Mouse (Mus musculus) left cerebral cortex, adult 2 months (tissue): ENCODE data around the gene Arhgef39. TPM values are rescaled to one million over a fixed set of nuclear protein-coding genes. Genes with fewer than 3 reads are reported as not detected.

Source experiments
- DNase-seq, 2 experiments: peaks; one replicate each; pipeline ENCODE4 v3.0.0; 2021 to 2022; ENCODE audit warnings: low spot score in 2 of 2, mixed read lengths in 1 of 2; ENCODE audit errors: extremely low spot score in 1 of 2
- H3K27ac ChIP-seq: fragments of 200-600 bp; 2 replicates; pipeline ENCODE4 v1.8.1; 2022
- H3K4me3 ChIP-seq: fragments of 200-600 bp; 2 replicates; pipeline ENCODE4 v1.8.1; 2022
- CTCF ChIP-seq: fragments of 200-600 bp; IDR thresholded peaks from 2 replicates; pipeline ENCODE4 v1.8.1; 2022; ENCODE audit warnings: antibody characterized with exemption, mild to moderate bottlenecking, moderate library complexity
- intact Hi-C: fragments of 180-260 bp; cut with DNase I; formaldehyde crosslinking; loops from one replicate; pipeline ENCODE4 v1.15.1; 2025
- long read RNA-seq, 2 experiments: library from polyadenylated mRNA; stranded (forward); transcript quantifications; one replicate each; pipeline ENCODE4 v2.0.0; 2021; ENCODE audit warnings: borderline mapping rate in 2 of 2
- total RNA-seq, 2 experiments: library from RNA; stranded (reverse); gene quantifications; 2 replicates each; pipeline ENCODE4 v1.2.3; 2021

Gene Arhgef39
- 1 to 10 TPM in 1 of 2 experiments, under 1 TPM in 1; 0.41 to 1.7 TPM for total RNA-seq
- long read RNA-seq, experiment 1: 0 reads
- long read RNA-seq, experiment 2: 0 reads

DNA sequence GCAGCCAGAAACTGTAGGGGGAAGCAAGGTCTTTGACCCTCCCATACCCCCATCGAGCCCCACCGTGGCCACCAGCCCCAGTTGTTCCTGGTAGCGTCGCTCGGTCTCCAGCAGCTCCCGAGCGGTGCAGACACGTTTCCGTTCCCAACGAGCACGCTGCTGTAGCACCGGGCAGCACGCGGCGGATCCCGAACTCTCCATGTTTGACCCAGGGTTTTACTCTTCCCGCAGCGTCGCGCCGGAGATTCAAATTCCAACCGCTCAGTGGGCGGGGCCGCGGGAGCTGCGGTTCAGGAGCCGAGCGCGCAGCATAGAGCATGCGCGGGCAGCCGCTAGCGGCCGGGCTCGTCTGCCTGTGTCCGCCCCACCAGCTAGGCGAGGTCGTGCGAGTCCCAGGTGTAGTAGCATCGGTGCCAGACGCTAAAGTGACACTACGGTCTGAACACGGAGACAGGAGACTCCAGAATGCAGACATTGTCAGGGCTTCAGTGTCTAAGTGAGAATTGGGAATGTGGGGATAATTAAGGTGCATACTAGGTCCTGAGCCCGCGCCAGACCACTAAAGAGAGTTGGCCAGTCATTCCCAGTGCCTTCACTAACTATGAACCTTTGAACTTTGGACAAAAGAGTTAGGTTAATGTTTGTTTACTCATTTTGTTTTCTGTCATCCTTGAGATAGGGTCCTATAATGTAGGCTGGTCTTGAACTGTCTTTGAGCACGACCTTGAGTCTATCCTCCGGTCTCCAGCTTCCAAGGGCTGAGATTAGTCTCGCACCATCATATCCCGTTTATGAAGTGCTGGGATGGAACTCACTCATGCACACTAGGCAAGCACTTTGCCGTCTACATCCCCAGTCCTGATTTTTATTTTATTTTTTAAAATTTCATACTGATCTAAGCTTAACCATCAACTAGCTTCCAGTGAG is at the start of gene Arhgef39:
Gene Arhgef39, minus strand, starts transcription at position 289 of the 927 bp plus-strand sequence.
- no peak for TF ChIP-seq CTCF
- intact Hi-C loops: loop anchor here (10.0 kb wide), 1 partner anchor 455 kb away; the partner anchor contains the start of gene Fam214b
- DNase-seq: peak; percentile 69 to 79
- peak within 1 kb of the TSS; percentile 53 for H3K4me3 ChIP-seq
- H3K27ac ChIP-seq: no peak within 1 kb of the TSS

- no peak for DNase-seq
- TF ChIP-seq CTCF: no peak
- intact Hi-C loops: no loop called here
- Histone ChIP-seq H3K27ac (no peak overlapping the region), H3K4me3 (no peak overlapping the region)
Measured at GRCm38 (mm10) chr4:43549055-43549454, 49.6 kb upstream of the Arhgef39 start.

- intact Hi-C loops: no loop called here
- Histone ChIP-seq H3K27ac (no peak overlapping the region), H3K4me3 (no peak overlapping the region)
- no peak for TF ChIP-seq CTCF
- DNase-seq: no peak
Measured at GRCm38 (mm10) chr4:43547160-43547559, 47.7 kb upstream of the Arhgef39 start.

DNA sequence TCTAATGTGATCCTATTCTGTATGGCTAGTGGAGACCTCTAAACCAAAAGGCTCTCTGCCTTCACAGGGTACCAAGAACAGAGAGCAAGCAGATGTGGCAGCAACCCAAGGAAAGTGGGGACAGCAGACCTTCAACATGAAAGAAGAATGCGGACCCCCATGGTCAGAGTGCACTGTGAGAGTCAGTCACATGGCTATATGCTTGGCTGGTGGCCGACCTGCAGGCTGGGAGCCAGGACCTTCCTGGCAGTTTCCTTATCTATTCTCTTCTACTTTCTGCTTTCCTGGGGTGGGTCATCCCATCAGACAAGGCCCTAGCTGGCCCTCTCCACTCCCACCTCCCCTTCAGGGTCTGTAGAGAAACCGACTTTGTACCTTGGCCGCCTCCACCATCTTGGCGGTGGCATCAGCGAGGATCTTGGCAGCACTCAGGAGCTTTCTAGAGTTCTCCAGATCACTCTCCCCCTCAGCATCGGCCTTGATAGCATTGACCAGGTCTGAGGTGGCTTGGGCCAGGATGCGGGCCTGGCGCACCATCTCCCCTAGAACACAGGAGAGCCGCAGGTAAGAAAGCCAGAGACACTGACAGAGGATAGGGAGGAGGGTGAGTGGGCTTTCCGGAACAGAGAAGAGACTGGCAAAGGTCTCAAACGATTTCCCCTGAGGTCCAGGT is 47.0 kb upstream of the Arhgef39 start:
- Histone ChIP-seq H3K4me3 (no peak overlapping the region), H3K27ac (no peak overlapping the region)
- no peak for DNase-seq
- TF ChIP-seq CTCF: no peak
- intact Hi-C loops: no loop called here

- H3K4me3 ChIP-seq: no peak overlapping the region
- no peak for TF ChIP-seq CTCF
- no peak for DNase-seq
- H3K27ac ChIP-seq: no peak overlapping the region
- intact Hi-C loops: no loop called here
Measured at GRCm38 (mm10) chr4:43542044-43542443, 42.5 kb upstream of the Arhgef39 start.

GRCm38 (mm10) chr4:43536031-43536430 is 36.5 kb upstream of the Arhgef39 start:
- Histone ChIP-seq H3K4me3 (no peak overlapping the region), H3K27ac (no peak overlapping the region)
- no peak for DNase-seq
- TF ChIP-seq CTCF: no peak
- intact Hi-C loops: no loop called here

GRCm38 (mm10) chr4:43535628-43536027 is 36.1 kb upstream of the Arhgef39 start:
- TF ChIP-seq CTCF: no peak
- H3K27ac ChIP-seq: no peak overlapping the region
- intact Hi-C loops: no loop called here
- DNase-seq: no peak
- H3K4me3 ChIP-seq: no peak overlapping the region

GRCm38 (mm10) chr4:43533270-43533669 is 33.8 kb upstream of the Arhgef39 start:
- TF ChIP-seq CTCF: no peak
- intact Hi-C loops: loop anchor here (5.0 kb wide), 1 partner anchor 44 kb away; the partner anchor contains the start of genes Gba2 and Rgp1
- H3K27ac ChIP-seq: no peak overlapping the region
- no peak for DNase-seq
- no peak overlapping the region for H3K4me3 ChIP-seq

- peak; percentile 90 for TF ChIP-seq CTCF
- H3K27ac ChIP-seq: no peak overlapping the region
- peak; percentile 65 to 80 for DNase-seq
- H3K4me3 ChIP-seq: no peak overlapping the region
- intact Hi-C loops: loop anchor here (5.0 kb wide), 1 partner anchor 47 kb away; the partner anchor contains the start of genes Gba2 and Rgp1
Measured at GRCm38 (mm10) chr4:43530581-43530980, 31.1 kb upstream of the Arhgef39 start.

DNA sequence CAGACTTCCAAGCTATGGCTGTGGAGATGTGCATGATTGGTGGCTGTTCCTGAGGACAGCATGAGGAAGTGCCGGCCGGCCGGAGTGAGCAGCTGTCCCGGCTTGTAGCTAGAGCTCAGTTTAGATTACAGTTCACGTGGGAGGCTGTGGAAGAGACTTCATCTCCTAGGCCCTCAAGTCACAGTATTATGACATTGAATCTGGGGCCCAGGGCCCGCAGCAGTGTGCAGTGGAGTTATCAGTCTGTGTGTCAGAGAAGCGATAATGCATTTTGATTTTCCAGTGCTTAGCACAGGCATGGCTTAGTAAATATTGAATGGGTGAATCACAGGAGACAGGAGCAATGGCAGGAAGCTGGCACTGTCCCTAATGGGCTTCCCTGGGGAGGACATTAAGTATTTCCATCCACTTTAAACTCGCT is 30.6 kb upstream of the Arhgef39 start:
- TF ChIP-seq CTCF: no peak
- intact Hi-C loops: loop anchor here (5.0 kb wide), 1 partner anchor 47 kb away; the partner anchor contains the start of genes Gba2 and Rgp1
- DNase-seq: no peak
- H3K27ac ChIP-seq: peak overlapping the region; percentile 11; the same call in 1 of the 2 replicates
- H3K4me3 ChIP-seq: no peak overlapping the region

DNA sequence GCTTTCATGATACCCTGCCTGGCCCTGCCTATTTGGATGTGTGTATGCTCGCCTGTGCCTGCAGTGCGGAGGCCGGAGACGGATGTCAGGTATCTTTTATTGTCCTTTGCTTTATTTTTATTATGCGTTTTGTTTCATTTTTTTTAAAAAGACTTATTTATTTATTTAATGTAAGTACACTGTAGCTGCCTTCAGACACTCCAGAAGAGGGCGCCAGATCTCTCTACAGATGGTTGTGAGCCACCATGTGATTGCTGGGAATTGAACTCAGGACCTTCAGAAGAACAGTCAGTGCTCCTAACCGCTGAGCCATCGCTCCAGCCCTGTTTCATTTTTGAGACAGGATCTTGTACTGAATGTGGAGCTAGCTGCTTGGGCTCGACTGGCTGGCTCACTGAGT is 29.0 kb upstream of the Arhgef39 start:
- peak; percentile 19 for TF ChIP-seq CTCF
- intact Hi-C loops: loop anchor here (5.0 kb wide), 1 partner anchor 36 kb away; the partner anchor contains the start of gene Ccdc107
- Histone ChIP-seq H3K4me3 (no peak overlapping the region), H3K27ac (no peak overlapping the region)
- DNase-seq: no peak

- Histone ChIP-seq H3K4me3 (no peak overlapping the region), H3K27ac (no peak overlapping the region)
- intact Hi-C loops: loop anchor here (5.0 kb wide), 1 partner anchor 36 kb away; the partner anchor contains the start of gene Ccdc107
- no peak for DNase-seq
- peak; percentile 35 for TF ChIP-seq CTCF
Measured at GRCm38 (mm10) chr4:43527880-43528279, 28.4 kb upstream of the Arhgef39 start.
